25 mouse cellular contexts compared by ENCODE assay signal in the genomic region with DNA sequence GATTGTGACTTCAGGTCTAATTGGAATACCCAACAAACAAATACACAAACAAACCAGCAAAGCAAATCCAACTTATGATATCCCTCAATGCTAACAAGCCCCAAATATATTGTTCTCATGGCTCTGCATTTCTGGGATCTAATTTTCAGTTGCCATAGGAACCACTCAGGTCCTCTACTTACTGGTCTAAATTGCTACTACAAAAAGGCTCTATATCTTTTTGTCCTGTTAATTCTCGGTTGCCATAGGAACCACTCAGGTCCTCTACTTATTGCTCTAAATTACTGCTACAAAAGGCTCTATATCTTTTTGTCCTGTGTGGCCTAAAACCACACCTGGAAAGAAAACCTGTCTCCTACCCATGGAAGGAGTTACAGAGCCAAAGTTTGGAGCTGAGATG. TPM values are rescaled to one million over a fixed set of nuclear protein-coding genes. Genes with fewer than 3 reads are reported as not detected.
DNase-seq lines count a peak whose midpoint lies in the region; ATAC-seq and TF ChIP-seq lines count a peak whose summit lies in the region.
"Had no signal": no experiment of that assay in that cellular context is flagged by ENCODE, and none has a peak within 500 bp of the region (broad histone marks: within the 10 kb centered on the region; RNA-seq: fewer than 3 reads in every experiment).

No protein-coding gene starts in this region.

- no peak overlapping the region for H3K27ac ChIP-seq in forebrain, embryonic 14.5 days (ENCODE audit: low read depth, low read length)
- no peak overlapping the region for H3K27ac ChIP-seq in forebrain, embryonic 11.5 days (ENCODE audit: low read depth, low read length)
- no peak overlapping the region for H3K27ac ChIP-seq in hindbrain, postnatal 0 days
- H3K27ac ChIP-seq in hindbrain, embryonic 11.5 days (ENCODE audit: low read depth, low read length) = no peak overlapping the region
- peak overlapping the region; percentile 33 for H3K27ac ChIP-seq in midbrain, embryonic 16.5 days (ENCODE audit: low read length)
- H3K27ac ChIP-seq in midbrain, embryonic 15.5 days = no peak overlapping the region
- H3K27ac ChIP-seq: embryonic facial prominence, embryonic 12.5 days; embryonic facial prominence, embryonic 15.5 days; forebrain, embryonic 12.5 days; gastrocnemius, adult 2 months; hindbrain, embryonic 13.5 days had no signal

- no peaks in the 10 kb centered on the region for H3K9me3 ChIP-seq in forebrain, embryonic 14.5 days (replicated peaks; ENCODE audit: control insufficient read depth, low read length)
- H3K9me3 ChIP-seq in forebrain, embryonic 11.5 days (ENCODE audit: control insufficient read depth, low read length) = no peaks in the 10 kb centered on the region
- no peaks in the 10 kb centered on the region for H3K9me3 ChIP-seq in hindbrain, postnatal 0 days (ENCODE audit: low read length)
- no peaks in the 10 kb centered on the region for H3K9me3 ChIP-seq in hindbrain, embryonic 11.5 days (ENCODE audit: control insufficient read depth, low read length)
- H3K9me3 ChIP-seq in midbrain, embryonic 16.5 days (replicated peaks; ENCODE audit: control insufficient read depth, low read length, poor library complexity, severe bottlenecking) = no peaks in the 10 kb centered on the region
- no peaks in the 10 kb centered on the region for H3K9me3 ChIP-seq in midbrain, embryonic 15.5 days
- H3K9me3 ChIP-seq: embryonic facial prominence, embryonic 12.5 days; embryonic facial prominence, embryonic 15.5 days; forebrain, embryonic 12.5 days; hindbrain, embryonic 13.5 days had no signal

- DNase-seq in forebrain, embryonic 14.5 days (ENCODE audit: low spot score) = peak; percentile 42
- DNase-seq in forebrain, embryonic 11.5 days (ENCODE audit: low spot score) = no peak
- DNase-seq in hindbrain, postnatal 0 days (ENCODE audit: low spot score) = peak; percentile 3
- no peak for DNase-seq in hindbrain, embryonic 11.5 days (ENCODE audit: low spot score)
- DNase-seq in right cerebral cortex, adult 2 months (ENCODE audit: low spot score in 2 of 2) = no peak
- DNase-seq: adrenal gland, adult 8-10 months; adrenal gland, postnatal 25 days; cerebellum, adult 11 months; cerebellum, adult 2 months; cerebellum, adult 9-11 months; cerebellum, postnatal 25 days; gastrocnemius, adult 2 months; gastrocnemius, postnatal 14 days; heart, adult 11 months had no signal

- H3K27me3 ChIP-seq in forebrain, embryonic 14.5 days (replicated peaks; ENCODE audit: control insufficient read depth, insufficient read depth, low read length) = no peaks in the 10 kb centered on the region
- H3K27me3 ChIP-seq in forebrain, embryonic 11.5 days (ENCODE audit: control insufficient read depth, insufficient read depth, low read length) = no peaks in the 10 kb centered on the region
- H3K27me3 ChIP-seq in hindbrain, postnatal 0 days (ENCODE audit: insufficient read depth, low read length) = no peaks in the 10 kb centered on the region
- H3K27me3 ChIP-seq in hindbrain, embryonic 11.5 days (ENCODE audit: control insufficient read depth, insufficient read depth, low read length) = no peaks in the 10 kb centered on the region
- H3K27me3 ChIP-seq in midbrain, embryonic 16.5 days (ENCODE audit: control insufficient read depth, insufficient read depth, low read depth, low read length) = no peaks in the 10 kb centered on the region
- no peaks in the 10 kb centered on the region for H3K27me3 ChIP-seq in midbrain, embryonic 15.5 days (replicated peaks)
- H3K27me3 ChIP-seq: embryonic facial prominence, embryonic 12.5 days; embryonic facial prominence, embryonic 15.5 days; forebrain, embryonic 12.5 days; hindbrain, embryonic 13.5 days had no signal

- H3K4me3 ChIP-seq in forebrain, embryonic 14.5 days (ENCODE audit: low read depth, low read length) = no peak overlapping the region
- H3K4me3 ChIP-seq in forebrain, embryonic 11.5 days (ENCODE audit: low read depth, low read length) = no peak overlapping the region
- H3K4me3 ChIP-seq in hindbrain, postnatal 0 days (ENCODE audit: low read length) = no peak overlapping the region
- no peak overlapping the region for H3K4me3 ChIP-seq in hindbrain, embryonic 11.5 days (ENCODE audit: low read depth, low read length)
- no peak overlapping the region for H3K4me3 ChIP-seq in midbrain, embryonic 16.5 days (ENCODE audit: low read depth, low read length)
- no peak overlapping the region for H3K4me3 ChIP-seq in midbrain, embryonic 15.5 days
- H3K4me3 ChIP-seq: embryonic facial prominence, embryonic 12.5 days; embryonic facial prominence, embryonic 15.5 days; forebrain, embryonic 12.5 days; gastrocnemius, adult 2 months; hindbrain, embryonic 13.5 days had no signal

- no peak overlapping the region for H3K4me2 ChIP-seq in forebrain, embryonic 14.5 days (ENCODE audit: low read length)
- no peak overlapping the region for H3K4me2 ChIP-seq in forebrain, embryonic 11.5 days (ENCODE audit: low read depth, low read length, severe bottlenecking)
- no peak overlapping the region for H3K4me2 ChIP-seq in hindbrain, postnatal 0 days (ENCODE audit: low read depth, low read length)
- H3K4me2 ChIP-seq in hindbrain, embryonic 11.5 days (replicated peaks; ENCODE audit: low read depth, low read length) = no peak overlapping the region
- H3K4me2 ChIP-seq in midbrain, embryonic 16.5 days (ENCODE audit: low read length) = no peak overlapping the region
- H3K4me2 ChIP-seq in midbrain, embryonic 15.5 days = no peak overlapping the region
- H3K4me2 ChIP-seq: embryonic facial prominence, embryonic 12.5 days; embryonic facial prominence, embryonic 15.5 days; forebrain, embryonic 12.5 days; heart, embryonic 11.5 days; hindbrain, embryonic 13.5 days had no signal

- H3K9ac ChIP-seq in forebrain, embryonic 14.5 days (ENCODE audit: low read length) = no peak overlapping the region
- H3K9ac ChIP-seq in forebrain, embryonic 11.5 days (ENCODE audit: low read length) = no peak overlapping the region
- H3K9ac ChIP-seq in hindbrain, postnatal 0 days (replicated peaks; ENCODE audit: low read length) = no peak overlapping the region
- no peak overlapping the region for H3K9ac ChIP-seq in hindbrain, embryonic 11.5 days (ENCODE audit: low read depth, low read length)
- no peak overlapping the region for H3K9ac ChIP-seq in midbrain, embryonic 16.5 days (ENCODE audit: low read depth, low read length)
- H3K9ac ChIP-seq in midbrain, embryonic 15.5 days = no peak overlapping the region
- H3K9ac ChIP-seq: embryonic facial prominence, embryonic 12.5 days; embryonic facial prominence, embryonic 15.5 days; forebrain, embryonic 12.5 days; hindbrain, embryonic 13.5 days had no signal

- no peak for TF ChIP-seq CTCF in hindbrain, postnatal 0 days (IDR thresholded peaks at IDR 0.05; ENCODE audit: low read depth)

- H3K36me3 ChIP-seq in forebrain, embryonic 14.5 days (ENCODE audit: control insufficient read depth, insufficient read depth, low read length) = no peaks in the 10 kb centered on the region
- H3K36me3 ChIP-seq in forebrain, embryonic 11.5 days (ENCODE audit: control insufficient read depth, insufficient read depth, low read length) = no peaks in the 10 kb centered on the region
- no peaks in the 10 kb centered on the region for H3K36me3 ChIP-seq in hindbrain, postnatal 0 days (ENCODE audit: insufficient read depth, low read length)
- no peaks in the 10 kb centered on the region for H3K36me3 ChIP-seq in hindbrain, embryonic 11.5 days (ENCODE audit: control insufficient read depth, insufficient read depth, low read length)
- no peaks in the 10 kb centered on the region for H3K36me3 ChIP-seq in midbrain, embryonic 16.5 days (ENCODE audit: control insufficient read depth, insufficient read depth, low read length)
- no peaks in the 10 kb centered on the region for H3K36me3 ChIP-seq in midbrain, embryonic 15.5 days (replicated peaks)
- H3K36me3 ChIP-seq: embryonic facial prominence, embryonic 12.5 days; embryonic facial prominence, embryonic 15.5 days; forebrain, embryonic 12.5 days; hindbrain, embryonic 13.5 days had no signal

- 68% methylated on average over 1 of the region's 1 CpGs for WGBS in forebrain, embryonic 14.5 days
- 71% methylated on average over 1 of the region's 1 CpGs for WGBS in forebrain, embryonic 11.5 days
- 78% methylated on average over 1 of the region's 1 CpGs for WGBS in hindbrain, postnatal 0 days
- 90% methylated on average over 1 of the region's 1 CpGs for WGBS in hindbrain, embryonic 11.5 days
- 68% methylated on average over 1 of the region's 1 CpGs for WGBS in midbrain, embryonic 16.5 days
- WGBS in midbrain, embryonic 15.5 days = 83% methylated on average over 1 of the region's 1 CpGs

- H3K4me1 ChIP-seq in forebrain, embryonic 14.5 days (ENCODE audit: control insufficient read depth, insufficient read depth, low read length) = no peaks in the 10 kb centered on the region
- no peaks in the 10 kb centered on the region for H3K4me1 ChIP-seq in forebrain, embryonic 11.5 days (replicated peaks; ENCODE audit: control insufficient read depth, insufficient read depth, low read length)
- H3K4me1 ChIP-seq in hindbrain, postnatal 0 days (ENCODE audit: insufficient read depth, low read length) = no peaks in the 10 kb centered on the region
- H3K4me1 ChIP-seq in hindbrain, embryonic 11.5 days (replicated peaks; ENCODE audit: control insufficient read depth, insufficient read depth, low read length) = no peaks in the 10 kb centered on the region
- H3K4me1 ChIP-seq in midbrain, embryonic 16.5 days (ENCODE audit: control insufficient read depth, insufficient read depth, low read length) = peaks cover 7% of the 10 kb centered on the region
- no peaks in the 10 kb centered on the region for H3K4me1 ChIP-seq in midbrain, embryonic 15.5 days
- H3K4me1 ChIP-seq: embryonic facial prominence, embryonic 12.5 days; embryonic facial prominence, embryonic 15.5 days; forebrain, embryonic 12.5 days; hindbrain, embryonic 13.5 days had no signal

- no peak for ATAC-seq in forebrain, embryonic 14.5 days
- ATAC-seq in forebrain, embryonic 11.5 days (replicated peaks; ENCODE audit: low FRiP score) = no peak
- no peak for ATAC-seq in hindbrain, postnatal 0 days
- no peak for ATAC-seq in hindbrain, embryonic 11.5 days (ENCODE audit: low FRiP score)
- ATAC-seq in midbrain, embryonic 16.5 days = 0 out of 2 replicates have a peak, but pooled peaks have one; percentile 39
- ATAC-seq in midbrain, embryonic 15.5 days (replicated peaks) = no peak
- ATAC-seq: activated CD4-positive, CD25-positive, alpha-beta regulatory T cell, adult 4 months; hindbrain, embryonic 16.5 days; inflammation-experienced regulatory T-cells, adult 6 months had no signal

RNA-seq across cellular contexts. Expression of a gene that starts 33.0 kb away (rescaled TPM):
- 23.5 and 43.2 TPM in 2 replicates for polyA plus RNA-seq in forebrain, embryonic 14.5 days (2014; fragmentation: Nextera tagmentation; extraction: Ambion mirVana)
- 59.2 and 61.2 TPM in 2 replicates for polyA plus RNA-seq in forebrain, embryonic 11.5 days (2014; fragmentation: Nextera tagmentation; extraction: Ambion mirVana)
- 13.1 and 26.7 TPM in 2 replicates for total RNA-seq in hindbrain, postnatal 0 days (2014; rRNA removed)
- 7.9 and 9.5 TPM in 2 replicates for polyA plus RNA-seq in hindbrain, postnatal 0 days (2015; fragmentation: Nextera tagmentation; extraction: Ambion mirVana)
- 48.4 and 53.7 TPM in 2 replicates for polyA plus RNA-seq in hindbrain, embryonic 11.5 days (2014; fragmentation: Nextera tagmentation; extraction: Ambion mirVana)
- 45.9 and 46.1 TPM in 2 replicates for polyA plus RNA-seq in midbrain, embryonic 16.5 days (2015; fragmentation: Nextera tagmentation; extraction: Ambion mirVana)
- 43.0 and 50.6 TPM in 2 replicates for polyA plus RNA-seq in midbrain, embryonic 15.5 days (2015; fragmentation: Nextera tagmentation; extraction: Ambion mirVana)
- total RNA-seq: hematopoietic stem cell, adult 5-6 weeks had no signal

RNA-seq across cellular contexts. Expression of a gene that starts 55.2 kb away (rescaled TPM):
- 59.9 and 61.0 TPM in 2 replicates for polyA plus RNA-seq in forebrain, embryonic 14.5 days (2014; fragmentation: Nextera tagmentation; extraction: Ambion mirVana)
- polyA plus RNA-seq in forebrain, embryonic 11.5 days (2014; fragmentation: Nextera tagmentation; extraction: Ambion mirVana) = 37.8 and 39.9 TPM in 2 replicates
- 37.0 and 49.7 TPM in 2 replicates for total RNA-seq in hindbrain, postnatal 0 days (2014; rRNA removed)
- 75.5 and 80.5 TPM in 2 replicates for polyA plus RNA-seq in hindbrain, postnatal 0 days (2015; fragmentation: Nextera tagmentation; extraction: Ambion mirVana)
- polyA plus RNA-seq in hindbrain, embryonic 11.5 days (2014; fragmentation: Nextera tagmentation; extraction: Ambion mirVana) = 44.8 and 51.6 TPM in 2 replicates
- 72.3 and 78.0 TPM in 2 replicates for polyA plus RNA-seq in midbrain, embryonic 16.5 days (2015; fragmentation: Nextera tagmentation; extraction: Ambion mirVana)
- polyA plus RNA-seq in midbrain, embryonic 15.5 days (2015; fragmentation: Nextera tagmentation; extraction: Ambion mirVana) = 70.9 and 77.2 TPM in 2 replicates

Comparison
In these comparisons a context has a peak if more than half of its experiments do, and no peak if none do; other contexts are left out.
1. DNase-seq: peak in forebrain, embryonic 14.5 days (single experiment) and hindbrain, postnatal 0 days (single experiment); none in forebrain, embryonic 11.5 days (single experiment), hindbrain, embryonic 11.5 days (single experiment) and right cerebral cortex, adult 2 months (0 of 2).